Mouse (Mus musculus) erythroid progenitor cell, adult 5-6 weeks (primary cell): ENCODE measurements around the gene Rps6ka5. TPM values are rescaled to one million over a fixed set of nuclear protein-coding genes. Genes with fewer than 3 reads are reported as not detected.

Experiments
- ATAC-seq: replicated peaks from 2 replicates; pipeline ENCODE4 v1.8.0; 2016; ENCODE audit warnings: moderate number of reproducible peaks, mild to moderate bottlenecking, moderate TSS enrichment, inconsistent platforms; ENCODE audit not compliant: poor library complexity, low FRiP score, severe bottlenecking
- total RNA-seq, 2 experiments: library from RNA; stranded (forward) in 1 of 2; stranded (reverse) in 1 of 2; fragments of 150-400 nt in 1 of 2; fragments of 186-747, 209-891 nt in 1 of 2; gene quantifications; 2 replicates each; pipeline versions ENCODE4 v1.2.3 to v1.2.4; 2015 to 2017; ENCODE audit warnings: low replicate concordance in 2 of 2

Gene Rps6ka5
- 18.0 and 22.2 TPM in 2 replicates for total RNA-seq (2015; ENCODE audit: low replicate concordance)
- 21.6 and 21.8 TPM in 2 replicates for total RNA-seq (2017; ENCODE audit: low replicate concordance)

DNA sequence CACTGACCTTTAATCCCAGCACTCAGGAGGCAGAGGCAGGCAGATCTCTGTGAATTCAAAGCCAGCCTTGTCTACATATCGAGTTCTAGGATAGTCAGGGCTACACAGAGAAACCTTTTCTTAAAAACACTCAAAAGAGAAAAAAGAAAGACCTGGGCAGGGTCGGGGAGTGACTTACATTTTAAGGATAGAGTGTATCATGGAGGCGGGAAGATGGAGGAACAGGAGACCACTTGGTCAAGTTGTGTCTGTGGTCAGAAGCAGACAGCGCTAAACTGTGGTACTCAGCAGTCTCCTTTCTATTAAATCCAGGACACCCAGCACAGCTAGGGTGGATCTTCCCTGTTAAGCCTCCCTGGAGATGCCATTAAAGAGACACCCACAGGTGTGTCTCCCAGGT, at the start of gene Rps6ka5:
Gene Rps6ka5, minus strand, starts transcription at position 333 of the 400 bp plus-strand sequence.
- ATAC-seq, result no peak

DNA sequence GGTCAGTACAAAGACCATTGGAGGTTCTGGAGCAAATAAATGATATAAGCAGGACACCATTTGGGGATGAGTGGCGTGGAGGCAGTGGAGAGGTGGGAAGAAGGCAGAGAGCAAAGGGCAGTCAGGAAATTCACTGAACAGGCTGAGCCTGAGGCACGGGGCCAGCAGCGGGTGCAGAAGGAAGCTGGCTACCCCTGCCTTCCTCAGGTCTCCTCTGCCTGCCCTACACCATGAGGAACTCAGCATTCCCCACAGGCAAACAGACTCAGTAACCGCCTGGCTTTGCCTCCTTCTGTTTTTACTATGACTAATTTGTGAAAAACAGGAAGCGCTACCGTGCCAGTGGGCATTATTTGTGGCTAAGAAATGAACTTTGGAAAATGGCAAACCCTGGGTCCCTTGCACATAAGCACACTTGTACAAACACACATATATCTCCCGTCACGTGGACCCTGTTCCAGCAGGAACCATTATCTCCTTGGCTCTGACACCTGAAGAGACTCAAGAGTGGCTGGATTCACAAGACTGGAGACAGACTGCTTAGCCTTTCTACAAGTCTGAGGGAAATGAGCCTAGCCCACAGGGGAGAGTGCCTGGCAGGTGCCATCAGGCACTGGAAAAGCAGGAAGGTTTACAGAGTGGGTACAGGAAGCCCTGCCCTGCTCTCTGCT, 49.3 kb upstream of the Rps6ka5 start:
- no peak for ATAC-seq

DNA sequence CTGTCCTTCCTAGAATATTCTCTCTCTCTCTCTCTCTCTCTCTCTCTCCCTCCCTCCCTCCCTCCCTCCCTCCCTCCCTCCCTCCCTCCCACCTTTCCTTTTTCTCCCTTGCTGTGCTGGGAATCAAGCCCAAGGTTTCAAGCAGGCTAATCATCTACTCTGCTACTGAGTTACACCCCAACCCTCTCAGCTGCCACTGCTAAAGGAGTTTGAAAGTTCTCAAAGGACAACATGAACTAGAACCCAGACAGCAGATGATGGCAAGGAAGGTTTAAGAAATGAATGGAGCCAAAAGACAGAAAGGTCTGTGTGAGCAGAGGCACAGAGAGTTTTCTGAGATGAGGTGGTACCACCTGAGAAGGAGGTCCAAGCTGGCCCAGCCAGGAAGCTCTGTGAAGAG, 48.5 kb upstream of the Rps6ka5 start:
- ATAC-seq, result no peak

DNA sequence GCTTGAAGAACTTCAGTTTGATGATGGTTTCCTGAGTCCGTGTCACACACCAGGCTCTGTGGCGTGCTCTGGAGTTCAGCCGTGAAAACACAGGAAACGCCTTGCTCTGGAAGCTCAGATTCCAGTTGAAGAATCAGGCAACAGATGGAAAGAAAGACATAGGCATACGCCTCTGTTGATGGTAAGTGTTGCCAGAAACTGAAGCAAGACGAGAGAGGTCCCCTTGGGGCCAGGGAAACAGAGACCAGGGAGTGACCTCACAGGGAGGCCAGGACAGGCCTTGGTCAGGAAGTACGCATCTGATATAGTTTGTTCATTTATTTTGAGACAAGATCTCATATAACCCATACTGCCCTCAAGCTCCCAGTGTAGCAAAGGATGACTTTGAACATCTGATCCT, 48.0 kb upstream of the Rps6ka5 start:
- ATAC-seq, result no peak

DNA sequence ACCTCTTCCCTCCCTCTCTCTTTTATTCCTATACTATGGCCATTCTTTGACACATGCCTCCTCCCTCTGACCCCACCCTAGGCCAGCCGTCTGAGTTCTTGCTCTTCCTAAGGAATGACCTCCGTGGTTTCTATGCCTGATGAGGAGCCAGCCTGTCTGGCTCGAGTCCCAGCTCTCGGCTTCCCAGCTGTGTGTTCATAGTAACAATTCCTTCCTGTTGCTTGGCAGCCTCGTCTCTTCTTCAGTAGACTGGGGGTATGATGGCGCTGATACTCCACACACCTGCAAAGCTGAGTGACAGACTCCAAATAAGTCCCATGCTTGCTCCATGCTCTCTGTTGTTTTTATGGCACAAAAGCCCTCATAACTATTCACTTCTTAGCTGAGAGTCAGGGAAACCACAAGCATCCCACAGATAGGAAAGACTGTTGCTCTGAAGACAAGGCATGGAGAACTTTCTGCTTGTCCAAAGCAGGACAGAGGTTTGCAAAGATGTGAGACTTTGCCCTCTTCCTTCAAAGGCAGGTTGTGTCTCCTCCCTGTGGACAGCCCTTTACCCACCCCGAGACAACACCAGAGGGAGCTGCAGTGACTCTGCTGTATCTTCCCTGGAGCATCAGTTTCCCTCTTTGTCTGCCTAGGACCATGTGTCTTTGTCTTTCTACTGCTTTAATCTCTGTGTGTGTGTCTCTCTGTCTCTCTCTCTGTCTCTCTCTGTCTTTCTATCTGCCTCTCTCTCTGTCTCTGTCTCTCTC, 45.6 kb upstream of the Rps6ka5 start:
- no peak for ATAC-seq

DNA sequence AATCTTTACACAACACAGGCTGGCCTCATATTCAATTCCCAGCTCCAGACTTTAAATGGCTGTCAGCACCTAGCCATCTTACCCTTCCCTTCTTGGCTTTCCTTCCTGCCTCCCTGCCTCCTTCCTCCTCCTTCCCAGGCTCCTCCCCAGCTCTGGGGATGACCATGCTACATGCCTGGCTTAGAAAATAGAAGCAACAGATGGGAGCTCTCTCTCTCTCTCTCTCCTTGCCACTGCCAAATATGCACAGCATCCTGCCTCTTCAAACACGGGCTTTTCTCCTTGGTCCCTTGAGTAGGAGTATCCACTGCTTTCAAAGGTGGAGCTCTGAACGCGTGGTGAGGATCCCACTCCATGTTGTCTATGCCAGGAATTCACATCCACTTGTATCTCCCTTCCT, 44.0 kb upstream of the Rps6ka5 start:
- ATAC-seq, result no peak

DNA sequence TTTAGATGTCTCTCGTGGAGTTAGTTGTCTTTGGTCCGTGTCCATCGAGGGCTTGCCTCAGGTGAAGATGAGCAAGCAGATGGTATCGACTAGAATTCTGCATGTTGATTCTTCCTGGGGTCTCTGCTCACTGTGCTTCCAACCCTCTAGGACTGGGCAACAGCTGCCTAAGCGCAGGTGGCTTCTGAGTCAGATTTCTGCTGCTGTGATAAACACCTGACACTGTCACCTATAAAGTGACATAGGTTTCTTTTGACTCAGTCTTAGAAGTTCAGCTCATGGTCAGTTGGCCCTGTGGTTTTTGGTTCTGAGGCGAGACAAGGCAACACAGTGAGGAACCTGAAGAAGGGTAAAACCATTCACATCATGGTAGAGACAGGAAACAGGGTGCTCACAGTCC, 43.1 kb upstream of the Rps6ka5 start:
- ATAC-seq, result no peak

DNA sequence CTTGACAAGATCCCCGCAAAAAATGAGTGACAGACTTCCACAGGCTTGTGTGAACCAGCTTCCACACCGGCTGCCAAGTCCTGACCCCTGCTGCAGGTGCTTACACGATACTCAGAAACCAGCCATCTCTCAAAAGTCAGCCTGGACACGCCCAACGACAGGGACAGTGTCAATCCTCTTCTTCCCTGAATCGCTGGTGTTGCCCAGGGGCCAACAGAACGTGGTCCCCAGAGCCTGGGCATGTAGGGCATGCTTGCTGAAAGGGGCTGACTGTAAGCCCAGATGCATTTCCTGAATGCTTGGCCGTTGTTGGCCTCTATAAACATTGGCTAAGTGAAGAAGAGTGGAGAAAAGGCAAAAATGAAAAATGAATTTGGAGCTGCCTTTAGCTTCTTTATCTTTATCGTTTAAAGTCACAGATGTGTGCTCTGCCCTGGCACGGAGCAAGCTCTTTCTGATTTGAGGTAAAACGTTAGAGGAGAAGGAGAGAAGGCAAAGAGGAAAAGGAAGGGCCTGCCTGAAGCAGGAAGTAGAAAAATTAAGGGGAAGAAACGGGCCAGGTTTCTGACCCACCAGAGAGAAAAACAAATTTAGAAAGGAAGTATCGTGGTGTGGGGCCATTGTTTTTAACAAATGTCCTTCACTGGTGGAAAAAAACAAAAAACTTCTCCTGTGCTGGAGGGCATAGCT, 37.7 kb upstream of the Rps6ka5 start:
- no peak for ATAC-seq

DNA sequence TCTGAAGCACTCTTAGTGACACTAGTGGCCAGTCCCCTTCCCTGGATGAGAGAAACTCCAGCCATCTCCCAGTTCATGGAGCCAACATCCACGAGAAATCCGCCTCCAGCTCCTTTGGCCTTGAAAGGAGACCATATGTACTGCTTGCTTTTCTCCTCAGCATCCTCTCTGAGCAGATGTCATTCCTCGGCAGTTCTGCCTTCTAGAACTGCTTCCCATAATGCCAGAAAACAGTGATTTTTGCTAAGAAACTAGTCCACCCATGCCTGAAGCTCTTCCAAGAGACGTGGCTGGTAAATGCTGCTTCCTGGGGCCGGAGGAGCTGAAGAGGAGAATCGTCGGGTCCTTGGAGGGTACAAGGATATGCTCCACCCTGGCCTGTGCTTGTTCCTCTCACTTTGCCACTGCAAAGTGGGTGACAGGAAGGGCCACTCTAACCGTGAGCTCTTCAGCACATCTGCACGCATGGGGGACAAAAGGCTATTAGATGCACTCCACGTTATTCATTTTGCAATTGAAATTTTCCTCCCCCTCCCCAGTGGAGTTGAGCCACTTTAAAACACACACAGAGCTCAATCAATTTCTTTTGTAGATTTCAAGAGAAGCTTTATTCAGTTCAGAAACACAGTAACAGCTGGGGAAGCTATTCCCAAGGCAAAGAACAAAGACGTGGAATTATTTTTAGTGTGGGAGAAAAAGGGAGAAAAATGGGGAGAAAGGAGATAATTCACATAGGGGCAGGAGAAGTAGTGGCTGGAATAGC, 36.1 kb upstream of the Rps6ka5 start:
- ATAC-seq, result no peak

DNA sequence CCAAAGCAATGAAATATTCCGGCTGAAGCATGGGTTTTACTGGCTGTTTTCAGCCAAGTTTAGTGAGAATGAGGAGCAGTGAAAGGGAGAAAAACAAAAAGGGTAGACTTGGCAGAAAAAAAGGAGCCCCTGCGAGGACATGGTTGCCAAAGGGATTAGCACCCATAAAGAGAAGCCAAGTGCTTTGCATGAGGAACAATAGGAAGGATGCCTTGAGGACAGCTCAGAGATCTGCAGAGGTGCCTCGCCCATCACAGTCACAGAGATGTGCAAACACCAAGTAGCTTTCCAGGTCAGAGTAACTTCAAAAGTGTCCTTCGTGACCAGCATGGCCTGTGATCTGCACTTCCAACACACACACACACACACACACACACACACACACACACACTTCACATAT, 30.6 kb upstream of the Rps6ka5 start:
- ATAC-seq, result no peak

DNA sequence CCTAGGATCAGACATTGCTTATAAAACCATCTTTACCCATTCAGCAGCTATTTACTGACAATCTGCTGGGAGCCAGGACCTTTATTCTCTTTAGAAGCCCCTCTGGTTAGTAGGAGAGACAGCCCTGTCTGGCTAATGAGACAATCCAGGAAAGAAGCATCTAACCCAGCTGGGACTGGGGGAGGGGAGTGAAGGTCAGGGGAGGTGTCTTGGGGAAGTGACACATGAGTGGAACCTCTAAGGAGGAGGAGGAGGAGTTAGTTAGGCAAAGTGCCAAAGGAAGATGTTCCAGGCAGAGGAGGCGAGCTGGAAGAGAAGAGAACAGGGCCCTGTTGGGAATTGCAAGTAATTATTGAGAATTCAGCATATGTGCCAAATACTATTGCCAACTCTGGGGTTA, 26.9 kb upstream of the Rps6ka5 start:
- no peak for ATAC-seq

DNA sequence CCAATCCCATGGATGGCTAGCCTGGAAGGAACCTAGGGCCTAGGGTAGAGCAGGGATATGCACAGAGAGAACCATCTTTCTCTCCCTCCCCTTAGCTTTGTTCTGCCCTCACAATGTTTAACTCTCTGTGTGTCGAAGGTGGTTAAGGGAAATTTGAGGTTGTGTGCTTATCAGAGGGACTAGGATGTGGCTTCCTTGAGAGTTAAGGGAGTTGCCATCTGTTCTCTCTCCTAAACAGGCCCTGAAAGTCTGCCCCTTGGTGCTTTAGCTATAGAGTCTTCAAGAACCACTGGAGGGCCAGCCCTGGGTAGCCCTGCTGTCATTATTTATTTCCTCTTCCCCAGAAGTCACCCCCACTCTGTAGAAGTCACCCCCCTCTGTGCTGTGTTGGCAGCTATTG, 26.2 kb upstream of the Rps6ka5 start:
- ATAC-seq, result no peak

DNA sequence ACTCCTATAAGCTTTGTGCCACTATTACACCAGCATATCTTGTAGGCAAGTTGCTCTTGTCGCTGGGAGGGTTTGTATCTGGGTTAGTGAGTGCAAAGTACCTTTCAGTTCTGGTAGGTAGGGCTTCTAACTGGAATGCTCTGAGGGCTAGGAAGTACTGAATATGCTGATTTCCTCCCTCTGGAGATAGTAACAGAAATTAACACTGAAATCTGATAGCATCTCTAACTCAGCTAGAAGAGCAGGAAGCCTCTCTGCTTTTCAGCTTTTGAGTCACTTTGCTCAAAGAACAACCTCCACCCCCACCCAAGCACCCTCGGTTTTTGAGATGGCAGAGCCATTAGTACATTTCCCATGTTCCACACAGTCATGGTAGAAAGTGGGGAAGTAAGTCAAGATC, 15.7 kb upstream of the Rps6ka5 start:
- ATAC-seq, result no peak

DNA sequence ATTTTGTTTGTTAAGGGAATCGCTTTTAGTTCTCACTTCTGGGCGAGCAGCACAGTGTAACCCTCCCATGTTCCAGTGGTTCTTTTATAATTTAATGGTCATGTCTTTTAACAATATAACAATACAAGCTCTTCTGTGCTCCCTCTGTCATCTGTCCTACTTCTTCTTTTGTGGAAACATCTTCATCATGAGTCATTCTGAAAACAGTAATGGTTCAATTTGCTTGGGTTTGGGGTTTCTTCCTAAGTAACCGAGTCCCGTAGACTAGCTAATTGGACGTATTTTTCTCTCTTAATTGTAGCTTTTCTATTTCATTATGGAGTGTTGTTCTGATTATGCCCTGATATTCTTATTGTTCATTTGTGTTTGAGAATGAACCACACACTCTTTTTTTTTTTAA, 13.5 kb upstream of the Rps6ka5 start:
- ATAC-seq, result no peak

DNA sequence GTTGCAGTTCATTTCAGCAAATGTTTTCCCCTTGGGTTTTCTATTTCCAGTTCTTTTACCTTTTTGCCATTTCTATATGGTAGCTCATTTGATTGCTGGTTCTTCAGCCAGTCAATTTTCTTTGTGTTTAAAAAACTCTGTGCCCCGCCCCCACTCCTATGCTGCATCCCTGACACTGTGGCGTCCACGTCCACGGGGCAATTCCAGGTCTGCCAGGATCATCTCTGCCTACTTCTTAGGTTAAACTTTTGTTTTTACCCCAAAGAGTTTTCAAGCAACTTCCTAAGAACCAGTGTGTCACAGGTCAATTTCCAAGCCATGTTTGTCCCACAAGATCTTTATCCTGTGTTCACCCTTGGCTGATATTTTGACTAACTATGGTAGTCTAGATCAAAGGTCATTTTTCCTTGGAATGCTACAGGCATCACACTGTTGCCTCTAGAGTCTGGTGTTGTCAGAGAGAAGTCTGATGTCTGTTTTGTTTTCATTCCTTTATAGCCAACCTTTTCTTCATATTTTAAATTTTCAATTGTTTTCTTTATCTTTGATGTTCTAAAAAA, 12.3 kb upstream of the Rps6ka5 start:
- no peak for ATAC-seq

DNA sequence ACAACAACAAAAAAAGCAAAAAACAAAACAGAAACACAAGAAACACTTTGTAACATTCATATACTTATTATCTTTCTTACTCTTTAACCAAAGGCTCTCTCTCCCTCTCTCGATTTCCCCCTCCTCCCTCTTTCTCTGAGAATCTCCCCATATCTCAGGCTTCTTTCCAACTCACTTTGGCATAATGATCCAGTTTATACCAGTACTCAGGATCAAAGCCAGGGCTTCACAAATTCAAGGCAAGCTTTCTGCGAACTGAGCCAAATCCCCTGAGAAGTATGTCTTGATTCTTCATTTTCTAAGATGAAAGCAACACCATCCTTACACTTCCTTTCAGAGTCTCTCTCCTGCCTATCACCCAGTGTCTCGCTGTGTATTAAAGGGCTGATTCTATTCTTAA, 11.7 kb upstream of the Rps6ka5 start:
- ATAC-seq, result no peak

DNA sequence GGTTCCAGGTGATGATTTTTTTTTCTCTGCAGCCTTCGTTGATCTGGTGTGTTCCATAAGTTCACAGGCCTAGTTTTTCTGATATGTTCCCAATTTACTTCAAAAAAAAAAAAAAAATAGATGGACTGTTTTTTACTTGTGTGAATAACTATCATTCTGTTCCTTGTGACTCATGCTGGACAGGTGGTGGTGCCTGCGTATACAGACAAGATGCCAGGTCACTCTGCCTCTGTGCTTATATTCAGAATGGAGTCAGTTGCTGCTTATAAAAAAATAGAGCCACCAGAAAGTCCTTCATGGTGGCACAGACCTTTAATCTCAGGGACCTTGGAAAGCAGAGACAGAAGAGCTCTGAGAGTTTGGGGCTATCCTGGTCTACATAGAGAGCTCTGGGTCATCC, 8.8 kb upstream of the Rps6ka5 start:
- no peak for ATAC-seq

DNA sequence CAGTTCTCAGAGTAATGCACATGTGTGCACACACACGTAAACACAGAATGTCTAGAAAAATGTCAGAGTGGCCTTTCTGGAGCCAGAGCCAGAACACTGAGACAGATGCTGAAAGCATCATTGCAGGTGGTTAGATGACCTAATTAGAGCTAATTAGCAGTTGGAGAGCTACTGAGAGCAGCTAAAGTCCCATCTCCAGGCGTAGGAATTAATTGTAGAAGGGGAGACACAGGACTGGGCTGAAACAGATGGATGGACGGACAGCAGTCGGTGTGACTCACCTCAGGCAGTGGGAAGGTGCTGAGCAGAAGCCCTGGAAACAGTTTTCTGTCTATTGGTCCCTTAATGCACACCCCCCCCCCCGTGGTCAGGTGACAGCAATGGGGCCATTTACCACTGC, 8.4 kb upstream of the Rps6ka5 start:
- no peak for ATAC-seq

DNA sequence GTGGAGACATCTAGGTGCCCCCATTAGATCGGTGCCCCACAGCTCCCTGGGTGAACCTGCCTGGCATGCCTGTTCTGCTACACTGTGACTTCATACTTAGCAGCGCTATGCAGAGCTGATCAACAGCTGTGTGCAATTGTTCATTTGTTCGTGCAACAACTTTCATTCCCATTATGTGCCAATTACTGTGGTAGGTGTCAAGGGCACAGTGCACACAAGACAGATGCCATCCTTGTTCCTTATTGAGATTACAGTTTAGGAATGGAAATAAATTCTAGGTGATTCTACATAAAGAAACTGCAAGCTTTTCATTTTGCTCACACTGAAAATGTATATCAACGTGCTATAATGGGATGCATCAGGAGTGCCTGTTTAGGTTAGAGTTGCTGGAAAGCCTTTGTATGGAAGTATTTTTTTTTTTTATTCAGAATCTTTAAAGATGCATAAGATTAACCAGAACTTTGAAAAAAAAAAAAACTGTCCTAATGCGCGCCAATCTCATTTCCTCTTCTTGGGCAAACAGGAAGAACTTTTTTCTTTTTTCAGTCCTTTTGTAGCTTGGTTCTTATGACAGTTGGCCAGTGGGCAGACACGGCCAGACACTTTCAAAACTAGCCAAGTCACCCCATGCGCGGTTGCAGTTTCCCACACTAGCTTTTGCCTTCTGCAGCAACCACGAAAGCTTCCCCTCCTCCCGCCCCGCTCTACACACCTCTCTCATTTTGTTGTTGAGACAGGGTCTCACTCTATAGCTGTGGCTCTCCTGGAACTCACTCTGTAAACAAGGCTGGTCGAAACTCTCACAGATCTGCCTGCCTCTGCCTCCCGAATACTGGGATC, 2.1 kb upstream of the Rps6ka5 start:
- ATAC-seq, result no peak
